Mouse (Mus musculus): ENCODE measurements around the gene Ano6.

- TF ChIP-seq CTCF (IDR thresholded peaks at IDR 0.05; ENCODE audit: extremely low read depth, insufficient read length, insufficient replicate concordance, low read depth, low read length) (no peak), POLR2A (IDR thresholded peaks at IDR 0.05; ENCODE audit: low read depth, low read length) (no peak)
Measured at GRCm38 (mm10) chr15:95967516-95968196, 177.0 kb downstream of the Ano6 start.

All from small intestine, adult 2 months (tissue).